17 mouse cellular contexts compared by ENCODE assay signal in the genomic region with DNA sequence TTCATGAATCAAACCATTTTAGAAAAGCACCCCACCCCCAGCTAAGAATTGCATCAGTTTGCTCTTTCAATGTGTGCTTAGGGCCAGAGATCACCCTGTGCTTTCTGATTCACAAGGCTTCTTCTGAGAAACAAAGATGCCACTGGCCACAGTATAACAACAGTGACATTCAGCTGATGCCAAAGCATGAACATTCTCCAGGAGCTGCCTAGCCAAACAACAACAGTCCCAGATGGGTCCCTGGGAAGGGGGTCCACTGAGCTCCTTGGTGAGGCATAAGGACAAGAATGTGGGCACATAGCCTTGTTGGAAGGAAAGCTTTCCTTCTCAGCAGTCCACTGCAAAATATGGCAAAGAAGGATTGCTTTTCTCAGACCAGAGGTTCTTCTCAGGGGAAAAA.
DNase-seq lines count a peak whose midpoint lies in the region; ATAC-seq and TF ChIP-seq lines count a peak whose summit lies in the region.
"Had no signal": no experiment of that assay in that cellular context is flagged by ENCODE, and none has a peak within 500 bp of the region (broad histone marks: within the 10 kb centered on the region; RNA-seq: fewer than 3 reads in every experiment).

No protein-coding gene starts in this region.

- no peaks in the 10 kb centered on the region for H3K9me3 ChIP-seq in forebrain, postnatal 0 days (ENCODE audit: low read length)
- no peaks in the 10 kb centered on the region for H3K9me3 ChIP-seq in forebrain, embryonic 15.5 days
- no peaks in the 10 kb centered on the region for H3K9me3 ChIP-seq in midbrain, postnatal 0 days (ENCODE audit: low read length)
- H3K9me3 ChIP-seq in midbrain, embryonic 10.5 days (replicated peaks), result no peaks in the 10 kb centered on the region
- H3K9me3 ChIP-seq in kidney, embryonic 14.5 days (ENCODE audit: control insufficient read depth, low read length), result no peaks in the 10 kb centered on the region
- H3K9me3 ChIP-seq: heart, embryonic 10.5 days; limb, embryonic 15.5 days; lung, embryonic 15.5 days; midbrain, embryonic 15.5 days had no signal

- ATAC-seq in forebrain, postnatal 0 days, result peak; percentile 60; the same call in 1 of the 2 replicates
- ATAC-seq in forebrain, embryonic 15.5 days (replicated peaks), result no peak
- ATAC-seq in midbrain, postnatal 0 days (ENCODE audit: low FRiP score), result no peak
- no peak for ATAC-seq in kidney, embryonic 14.5 days (ENCODE audit: low FRiP score, low TSS enrichment)
- ATAC-seq: intestine, embryonic 16.5 days; midbrain, embryonic 15.5 days had no signal

- no peak overlapping the region for H3K4me2 ChIP-seq in forebrain, postnatal 0 days (ENCODE audit: low read depth)
- no peak overlapping the region for H3K4me2 ChIP-seq in forebrain, embryonic 15.5 days (replicated peaks)
- no peak overlapping the region for H3K4me2 ChIP-seq in midbrain, postnatal 0 days (ENCODE audit: low read depth, low read length, poor library complexity, severe bottlenecking)
- H3K4me2 ChIP-seq in kidney, embryonic 14.5 days (replicated peaks; ENCODE audit: low read depth, low read length), result no peak overlapping the region
- H3K4me2 ChIP-seq: limb, embryonic 15.5 days; lung, embryonic 15.5 days; midbrain, embryonic 15.5 days had no signal

- H3K36me3 ChIP-seq in forebrain, postnatal 0 days (ENCODE audit: insufficient read depth), result no peaks in the 10 kb centered on the region
- H3K36me3 ChIP-seq in forebrain, embryonic 15.5 days, result no peaks in the 10 kb centered on the region
- 0 out of 2 replicates have a peak, but pooled peaks cover 5% of the 10 kb centered on the region for H3K36me3 ChIP-seq in midbrain, postnatal 0 days (ENCODE audit: insufficient read depth, low read length)
- no peaks in the 10 kb centered on the region for H3K36me3 ChIP-seq in midbrain, embryonic 10.5 days
- H3K36me3 ChIP-seq in kidney, embryonic 14.5 days (ENCODE audit: control insufficient read depth, insufficient read depth, low read length), result no peaks in the 10 kb centered on the region
- H3K36me3 ChIP-seq: heart, embryonic 10.5 days; limb, embryonic 15.5 days; lung, embryonic 15.5 days; midbrain, embryonic 15.5 days had no signal

- H3K27me3 ChIP-seq in forebrain, postnatal 0 days (ENCODE audit: insufficient read depth, low read length), result no peaks in the 10 kb centered on the region
- no peaks in the 10 kb centered on the region for H3K27me3 ChIP-seq in forebrain, embryonic 15.5 days
- no peaks in the 10 kb centered on the region for H3K27me3 ChIP-seq in midbrain, postnatal 0 days (ENCODE audit: insufficient read depth, low read length)
- no peaks in the 10 kb centered on the region for H3K27me3 ChIP-seq in midbrain, embryonic 10.5 days (ENCODE audit: low read depth, poor library complexity, severe bottlenecking)
- H3K27me3 ChIP-seq in kidney, embryonic 14.5 days (ENCODE audit: control insufficient read depth, insufficient read depth, low read length), result no peaks in the 10 kb centered on the region
- H3K27me3 ChIP-seq: limb, embryonic 15.5 days; lung, embryonic 15.5 days; midbrain, embryonic 15.5 days had no signal

- peak; percentile 14 for DNase-seq in forebrain, postnatal 0 days
- DNase-seq in midbrain, postnatal 0 days (ENCODE audit: low spot score), result peak; percentile 44
- no peak for DNase-seq in midbrain, embryonic 10.5 days (ENCODE audit: low spot score)
- peak; percentile 62 to 69 for DNase-seq in cerebellum, postnatal 14 days
- DNase-seq in adrenal gland, adult 18-20 months (ENCODE audit: low spot score in 2 of 2), result no peak
- no peak for DNase-seq in adrenal gland, postnatal 14 days
- DNase-seq: gastrocnemius, postnatal 25 days; heart, postnatal 14 days; kidney, postnatal 25 days; thymus, adult 2 months had no signal

- H3K27ac ChIP-seq in forebrain, postnatal 0 days (ENCODE audit: low read depth, low read length), result no peak overlapping the region
- no peak overlapping the region for H3K27ac ChIP-seq in forebrain, embryonic 15.5 days (replicated peaks)
- no peak overlapping the region for H3K27ac ChIP-seq in midbrain, postnatal 0 days (ENCODE audit: low read depth, low read length)
- H3K27ac ChIP-seq in midbrain, embryonic 10.5 days (replicated peaks), result no peak overlapping the region
- no peak overlapping the region for H3K27ac ChIP-seq in kidney, embryonic 14.5 days (ENCODE audit: low read depth, low read length)
- H3K27ac ChIP-seq: heart, embryonic 10.5 days; limb, embryonic 15.5 days; lung, embryonic 15.5 days; midbrain, embryonic 15.5 days had no signal

- TF ChIP-seq CTCF in forebrain, postnatal 0 days (IDR thresholded peaks at IDR 0.05; ENCODE audit: low read depth), result no peak
- TF ChIP-seq CTCF in midbrain, postnatal 0 days (IDR thresholded peaks at IDR 0.05), result no peak

- no peaks in the 10 kb centered on the region for H3K4me1 ChIP-seq in forebrain, postnatal 0 days (ENCODE audit: insufficient read depth)
- 0 out of 2 replicates have a peak, but pooled peaks cover 4% of the 10 kb centered on the region for H3K4me1 ChIP-seq in forebrain, embryonic 15.5 days
- H3K4me1 ChIP-seq in midbrain, postnatal 0 days (ENCODE audit: insufficient read depth, low read length), result no peaks in the 10 kb centered on the region
- 0 out of 2 replicates have a peak, but pooled peaks cover 4% of the 10 kb centered on the region for H3K4me1 ChIP-seq in midbrain, embryonic 10.5 days
- no peaks in the 10 kb centered on the region for H3K4me1 ChIP-seq in kidney, embryonic 14.5 days (ENCODE audit: control insufficient read depth, insufficient read depth, low read length)
- H3K4me1 ChIP-seq: heart, embryonic 10.5 days; limb, embryonic 15.5 days; lung, embryonic 15.5 days; midbrain, embryonic 15.5 days had no signal

- H3K9ac ChIP-seq in forebrain, postnatal 0 days, result no peak overlapping the region
- H3K9ac ChIP-seq in forebrain, embryonic 15.5 days (replicated peaks), result no peak overlapping the region
- H3K9ac ChIP-seq in midbrain, postnatal 0 days (replicated peaks; ENCODE audit: low read length, poor library complexity, severe bottlenecking), result no peak overlapping the region
- no peak overlapping the region for H3K9ac ChIP-seq in kidney, embryonic 14.5 days (ENCODE audit: low read depth, low read length)
- H3K9ac ChIP-seq: limb, embryonic 15.5 days; lung, embryonic 15.5 days; midbrain, embryonic 15.5 days had no signal

- no peak overlapping the region for H3K4me3 ChIP-seq in forebrain, postnatal 0 days (ENCODE audit: low read depth, low read length)
- H3K4me3 ChIP-seq in forebrain, embryonic 15.5 days, result no peak overlapping the region
- H3K4me3 ChIP-seq in midbrain, postnatal 0 days (ENCODE audit: low read depth, low read length), result no peak overlapping the region
- H3K4me3 ChIP-seq in midbrain, embryonic 10.5 days, result no peak overlapping the region
- no peak overlapping the region for H3K4me3 ChIP-seq in kidney, embryonic 14.5 days (ENCODE audit: low read length)
- H3K4me3 ChIP-seq: heart, embryonic 10.5 days; limb, embryonic 15.5 days; lung, embryonic 15.5 days; midbrain, embryonic 15.5 days had no signal

Comparison
In these comparisons a context has a peak if more than half of its experiments do, and no peak if none do; other contexts are left out.
1. DNase-seq: peak in forebrain, postnatal 0 days (single experiment), midbrain, postnatal 0 days (single experiment) and cerebellum, postnatal 14 days (2 of 2); none in midbrain, embryonic 10.5 days (single experiment), adrenal gland, adult 18-20 months (0 of 2) and adrenal gland, postnatal 14 days (single experiment).